ENCODE assay signal across 8 mouse cellular contexts in the genomic region with DNA sequence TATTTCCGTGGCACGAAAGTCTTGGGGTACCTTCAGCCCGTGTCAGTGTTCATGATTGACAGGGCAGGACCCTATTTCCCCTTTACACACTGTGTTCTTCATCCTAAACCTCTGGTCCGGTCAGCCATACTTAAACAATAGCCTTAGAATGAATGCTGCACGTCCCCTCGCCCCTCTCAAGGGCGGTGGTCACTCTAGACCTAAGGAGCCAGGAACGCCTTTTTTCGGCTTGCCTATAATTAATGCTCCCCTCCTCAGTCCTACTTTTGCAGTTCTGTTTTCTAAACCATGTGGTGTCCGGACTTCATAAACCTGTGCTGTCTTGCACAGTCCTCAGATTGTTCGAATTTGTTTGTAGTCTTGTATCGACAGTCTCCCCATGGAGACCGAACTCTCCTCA. TPM values are rescaled to one million over a fixed set of nuclear protein-coding genes. Genes with fewer than 3 reads are reported as not detected.
A peak's percentile ranks its signal among the peaks of the same experiment; 100 is the strongest.
DNase-seq lines count a peak whose midpoint lies in the region; ATAC-seq lines count a peak whose summit lies in the region.

No protein-coding gene starts in this region.

- H3K9me3 ChIP-seq in heart, embryonic 11.5 days (replicated peaks; ENCODE audit: control insufficient read depth, low read length), result no peaks in the 10 kb centered on the region
- H3K9me3 ChIP-seq in hindbrain, embryonic 14.5 days (ENCODE audit: control insufficient read depth, low read length), result no peaks in the 10 kb centered on the region
- H3K9me3 ChIP-seq in midbrain, embryonic 13.5 days, result no peaks in the 10 kb centered on the region

- H3K4me2 ChIP-seq in heart, embryonic 11.5 days, result peak overlapping the region; percentile 89
- peak overlapping the region; percentile 83 for H3K4me2 ChIP-seq in hindbrain, embryonic 14.5 days (replicated peaks)
- H3K4me2 ChIP-seq in midbrain, embryonic 13.5 days (replicated peaks), result peak overlapping the region; percentile 76

- peaks cover 13% of the 10 kb centered on the region for H3K36me3 ChIP-seq in heart, embryonic 11.5 days (ENCODE audit: control insufficient read depth, insufficient read depth, low read length)
- H3K36me3 ChIP-seq in hindbrain, embryonic 14.5 days (replicated peaks; ENCODE audit: control insufficient read depth, insufficient read depth), result peaks cover 27% of the 10 kb centered on the region
- peaks cover 14% of the 10 kb centered on the region for H3K36me3 ChIP-seq in midbrain, embryonic 13.5 days

- WGBS in heart, embryonic 11.5 days (ENCODE audit: insufficient replicate concordance), result 32% methylated on average over 13 of the region's 13 CpGs
- 30% methylated on average over 13 of the region's 13 CpGs for WGBS in hindbrain, embryonic 14.5 days
- 35% methylated on average over 13 of the region's 13 CpGs for WGBS in midbrain, embryonic 13.5 days

- H3K4me3 ChIP-seq in heart, embryonic 11.5 days (ENCODE audit: low read depth, low read length), result peak overlapping the region; percentile 92; the same call in 1 of the 2 replicates
- H3K4me3 ChIP-seq in brown adipose tissue, adult 24 weeks (ENCODE audit: insufficient read depth, low read depth, low read length), result peak overlapping the region; percentile 92
- peak overlapping the region; percentile 93 for H3K4me3 ChIP-seq in hindbrain, embryonic 14.5 days (replicated peaks; ENCODE audit: low read length)
- H3K4me3 ChIP-seq in midbrain, embryonic 13.5 days (replicated peaks), result peak overlapping the region; percentile 89; the same call in 1 of the 2 replicates

- no peaks in the 10 kb centered on the region for H3K27me3 ChIP-seq in heart, embryonic 11.5 days (ENCODE audit: control insufficient read depth, insufficient read depth, low read length)
- no peaks in the 10 kb centered on the region for H3K27me3 ChIP-seq in hindbrain, embryonic 14.5 days (ENCODE audit: control insufficient read depth, insufficient read depth, low read length)
- H3K27me3 ChIP-seq in midbrain, embryonic 13.5 days, result 0 out of 2 replicates have a peak, but pooled peaks cover 3% of the 10 kb centered on the region

- no peak for ATAC-seq in heart, embryonic 11.5 days (replicated peaks; ENCODE audit: insufficient number of reproducible peaks, low FRiP score, low TSS enrichment)
- ATAC-seq in hindbrain, embryonic 14.5 days (ENCODE audit: low FRiP score), result no peak
- ATAC-seq in midbrain, embryonic 13.5 days, result no peak

- H3K4me1 ChIP-seq in heart, embryonic 11.5 days (ENCODE audit: control insufficient read depth, insufficient read depth, low read length), result peaks cover 21% of the 10 kb centered on the region
- H3K4me1 ChIP-seq in brown adipose tissue, adult 24 weeks (ENCODE audit: control insufficient read depth, insufficient read depth, insufficient read length, low read length), result peaks cover 8% of the 10 kb centered on the region; the same call in 1 of the 2 replicates
- H3K4me1 ChIP-seq in hindbrain, embryonic 14.5 days (replicated peaks; ENCODE audit: control insufficient read depth, insufficient read depth, low read length), result peaks cover 22% of the 10 kb centered on the region
- peaks cover 32% of the 10 kb centered on the region for H3K4me1 ChIP-seq in midbrain, embryonic 13.5 days (replicated peaks)

- DNase-seq in heart, postnatal 14 days, result no peak
- DNase-seq in hindbrain, embryonic 14.5 days (ENCODE audit: low spot score), result no peak
- DNase-seq in adrenal gland, postnatal 4 days (ENCODE audit: low spot score in 2 of 2), result no peak
- no peak for DNase-seq in T-cell, adult 2 months (ENCODE audit: low spot score)
- no peak for DNase-seq in left cerebral cortex, postnatal 14 days (ENCODE audit: low spot score in 2 of 2)

- H3K9ac ChIP-seq in heart, embryonic 11.5 days (ENCODE audit: low read depth, low read length), result peak overlapping the region; percentile 100
- H3K9ac ChIP-seq in hindbrain, embryonic 14.5 days, result peak overlapping the region; percentile 100; the same call in 1 of the 2 replicates
- H3K9ac ChIP-seq in midbrain, embryonic 13.5 days (replicated peaks), result no peak overlapping the region

- intact Hi-C loops in heart, postnatal 14 days (cut with DNase I), result no loop called here
- intact Hi-C loops in left cerebral cortex, postnatal 14 days (cut with DNase I), result no loop called here

- H3K27ac ChIP-seq in heart, embryonic 11.5 days (ENCODE audit: low read depth, low read length), result peak overlapping the region; percentile 100
- no peak overlapping the region for H3K27ac ChIP-seq in brown adipose tissue, adult 24 weeks (replicated peaks; ENCODE audit: low read depth, low read length)
- peak overlapping the region; percentile 100; the same call in 1 of the 2 replicates for H3K27ac ChIP-seq in hindbrain, embryonic 14.5 days
- H3K27ac ChIP-seq in midbrain, embryonic 13.5 days, result peak overlapping the region; percentile 100; the same call in 1 of the 2 replicates

RNA-seq across cellular contexts. Expression of gene Slc38a2, which starts 1.2 kb away (rescaled TPM):
- 139 and 157 TPM in 2 replicates for polyA plus RNA-seq in heart, embryonic 11.5 days (2014; fragmentation: Nextera tagmentation; extraction: Ambion mirVana)
- 100 to 1,000 TPM; 257 to 301 TPM for total RNA-seq in heart, postnatal 14 days (2021)
- 25.0 and 41.1 TPM in 2 replicates for polyA plus RNA-seq in brown adipose tissue, adult 24 weeks (2012; ENCODE audit: insufficient read depth, insufficient read length, missing spikeins)
- polyA plus RNA-seq in hindbrain, embryonic 14.5 days (2014; fragmentation: Nextera tagmentation; extraction: Ambion mirVana), result 125 and 141 TPM in 2 replicates
- 149 and 152 TPM in 2 replicates for polyA plus RNA-seq in midbrain, embryonic 13.5 days (2015; fragmentation: Nextera tagmentation; extraction: Ambion mirVana)
- total RNA-seq in adrenal gland, postnatal 4 days (2021), result 100 to 1,000 TPM; 121 to 123 TPM
- 10 to 100 TPM; 60.6 to 69.2 TPM for total RNA-seq in left cerebral cortex, postnatal 14 days (2021)

RNA-seq across cellular contexts. Expression of gene Slc38a1, which starts 58.1 kb away (rescaled TPM):
- polyA plus RNA-seq in heart, embryonic 11.5 days (2014; fragmentation: Nextera tagmentation; extraction: Ambion mirVana), result 75.5 and 81.9 TPM in 2 replicates
- total RNA-seq in heart, postnatal 14 days (2021), result 10 to 100 TPM; 33.6 to 35.4 TPM
- polyA plus RNA-seq in brown adipose tissue, adult 24 weeks (2012; ENCODE audit: insufficient read depth, insufficient read length, missing spikeins), result 0.28 TPM in 1 of 2 replicates, not detected in the other
- 133 and 144 TPM in 2 replicates for polyA plus RNA-seq in hindbrain, embryonic 14.5 days (2014; fragmentation: Nextera tagmentation; extraction: Ambion mirVana)
- 156 and 159 TPM in 2 replicates for polyA plus RNA-seq in midbrain, embryonic 13.5 days (2015; fragmentation: Nextera tagmentation; extraction: Ambion mirVana)
- total RNA-seq in adrenal gland, postnatal 4 days (2021), result 10 to 100 TPM; 58.0 to 64.5 TPM
- 10 to 100 TPM; 88.3 to 90.2 TPM for total RNA-seq in left cerebral cortex, postnatal 14 days (2021)

Comparison
In these comparisons a context has a peak if more than half of its experiments do, and no peak if none do; other contexts are left out.
1. RNA of gene Slc38a1, which starts 58.1 kb away (polyA plus RNA-seq): 156 to 159 TPM in midbrain, embryonic 13.5 days, 133 to 144 TPM in hindbrain, embryonic 14.5 days and 75.5 to 81.9 TPM in heart, embryonic 11.5 days; 0.28 TPM in brown adipose tissue, adult 24 weeks; every median in the first group is over 10 times any median in the second.
2. Peak in every context shown above with its lines, with median percentiles within 50 percentile points of each other: H3K4me2 ChIP-seq and H3K4me3 ChIP-seq.